Mouse (Mus musculus): ENCODE measurements at regions not wholly inside any gene's neighbourhood (a gene's known extent, or its start where the extent isn't known, plus 50 kb on each side); places are given as distances from the start of the nearest gene placed in this dataset.

GRCm38 (mm10) chr2:133252131-133252530, 299.8 kb upstream of the Bmp2 start:
- TF ChIP-seq CTCF (conservative IDR thresholded peaks at IDR 0.05; ENCODE audit: low read length) (no peak), NANOG (IDR thresholded peaks at IDR 0.05; ENCODE audit: borderline replicate concordance, low read length) (no peak), POU5F1 (IDR thresholded peaks at IDR 0.05; ENCODE audit: borderline replicate concordance, low read length) (no peak)

All from E14TG2a.4 (cell line).